Mouse (Mus musculus): Measurements from ENCODE around the gene Stx6. TPM values are rescaled to one million over a fixed set of nuclear protein-coding genes. Genes with fewer than 3 reads are reported as not detected.

Stx6 gene
- polyA plus RNA-seq, 1 experiment, result 32.4 TPM

- WGBS, result 14% methylated on average over 29 of the region's 29 CpGs
- H3K36me3 ChIP-seq (ENCODE audit: control insufficient read depth, insufficient read depth, low read length), result no peaks in the 10 kb centered on the region
- peak overlapping the region; percentile 55 for H3K4me3 ChIP-seq (ENCODE audit: low read depth, low read length)
- 0 out of 2 replicates have a peak, but pooled peaks cover 2% of the 10 kb centered on the region for H3K4me1 ChIP-seq (ENCODE audit: control insufficient read depth, insufficient read depth, insufficient read length, low read length)
- peaks cover 25% of the 10 kb centered on the region for H3K27me3 ChIP-seq (ENCODE audit: control insufficient read depth, insufficient read depth, low read length)
- H3K27ac ChIP-seq (ENCODE audit: insufficient read depth, low read depth, low read length), result 0 out of 2 replicates have a peak overlapping the region, but pooled peaks have one; percentile 2
- no peak for TF ChIP-seq POLR2A (IDR thresholded peaks at IDR 0.05; ENCODE audit: low read depth, low read length)
- TF ChIP-seq CTCF (IDR thresholded peaks at IDR 0.05; ENCODE audit: extremely low read depth, insufficient read length, insufficient replicate concordance, low read depth, low read length), result no peak
Observed at GRCm38 (mm10) chr1:155244771-155245211, 86.3 kb downstream of the Stx6 start.

- Histone ChIP-seq H3K27ac (ENCODE audit: insufficient read depth, low read depth, low read length) (no peak overlapping the region), H3K4me1 (ENCODE audit: control insufficient read depth, insufficient read depth, insufficient read length, low read length) (0 out of 2 replicates have a peak, but pooled peaks cover 2% of the 10 kb centered on the region), H3K36me3 (ENCODE audit: control insufficient read depth, insufficient read depth, low read length) (no peaks in the 10 kb centered on the region), H3K4me3 (ENCODE audit: low read depth, low read length) (no peak overlapping the region), H3K27me3 (ENCODE audit: control insufficient read depth, insufficient read depth, low read length) (peaks cover 25% of the 10 kb centered on the region)
- WGBS, result 76% methylated on average over 7 of the region's 7 CpGs
- TF ChIP-seq CTCF (IDR thresholded peaks at IDR 0.05; ENCODE audit: extremely low read depth, insufficient read length, insufficient replicate concordance, low read depth, low read length), result no peak
- TF ChIP-seq POLR2A (IDR thresholded peaks at IDR 0.05; ENCODE audit: low read depth, low read length), result no peak
Observed at GRCm38 (mm10) chr1:155245516-155245915, 87.0 kb downstream of the Stx6 start.

GRCm38 (mm10) chr1:155247441-155247840 is 88.9 kb downstream of the Stx6 start:
- TF ChIP-seq CTCF (IDR thresholded peaks at IDR 0.05; ENCODE audit: extremely low read depth, insufficient read length, insufficient replicate concordance, low read depth, low read length), result no peak
- Histone ChIP-seq H3K4me1 (ENCODE audit: control insufficient read depth, insufficient read depth, insufficient read length, low read length) (peaks cover 3% of the 10 kb centered on the region; the same call in 1 of the 2 replicates), H3K27me3 (ENCODE audit: control insufficient read depth, insufficient read depth, low read length) (peaks cover 25% of the 10 kb centered on the region), H3K4me3 (ENCODE audit: low read depth, low read length) (no peak overlapping the region), H3K36me3 (ENCODE audit: control insufficient read depth, insufficient read depth, low read length) (no peaks in the 10 kb centered on the region), H3K27ac (ENCODE audit: insufficient read depth, low read depth, low read length) (no peak overlapping the region)
- 25% methylated on average over 5 of the region's 5 CpGs for WGBS

- Histone ChIP-seq H3K27me3 (ENCODE audit: control insufficient read depth, insufficient read depth, low read length) (peaks cover 24% of the 10 kb centered on the region), H3K4me3 (ENCODE audit: low read depth, low read length) (no peak overlapping the region), H3K4me1 (ENCODE audit: control insufficient read depth, insufficient read depth, insufficient read length, low read length) (peaks cover 6% of the 10 kb centered on the region; the same call in 1 of the 2 replicates), H3K36me3 (ENCODE audit: control insufficient read depth, insufficient read depth, low read length) (no peaks in the 10 kb centered on the region), H3K27ac (ENCODE audit: insufficient read depth, low read depth, low read length) (no peak overlapping the region)
- TF ChIP-seq POLR2A (IDR thresholded peaks at IDR 0.05; ENCODE audit: low read depth, low read length), result no peak
- 50% methylated on average over 5 of the region's 5 CpGs for whole genome bisulfite sequencing
Observed at GRCm38 (mm10) chr1:155248041-155248440, 89.5 kb downstream of the Stx6 start.

DNA sequence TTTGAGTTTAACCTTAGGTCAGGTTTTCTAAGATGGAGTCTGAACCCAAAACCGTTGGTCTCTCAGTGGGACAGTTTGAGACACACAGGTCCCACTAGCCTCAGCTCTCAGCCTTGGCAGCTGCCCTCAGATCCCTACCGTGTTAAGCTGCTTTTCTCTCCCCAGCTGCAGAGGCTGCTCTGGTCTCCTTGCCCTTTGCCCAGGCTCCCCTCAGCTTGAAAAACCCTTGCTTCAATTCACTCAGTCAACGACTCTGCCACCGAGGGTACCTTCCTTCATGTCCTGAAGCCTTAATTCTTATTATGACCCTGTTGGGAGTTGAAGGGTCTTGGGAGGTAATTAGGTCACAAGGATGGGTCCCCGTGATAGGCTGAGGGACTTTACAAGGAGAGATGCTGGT is 91.4 kb downstream of the Stx6 start:
- Histone ChIP-seq H3K36me3 (ENCODE audit: control insufficient read depth, insufficient read depth, low read length) (no peaks in the 10 kb centered on the region), H3K4me1 (ENCODE audit: control insufficient read depth, insufficient read depth, insufficient read length, low read length) (peaks cover 4% of the 10 kb centered on the region; the same call in 1 of the 2 replicates), H3K4me3 (ENCODE audit: low read depth, low read length) (no peak overlapping the region), H3K27ac (ENCODE audit: insufficient read depth, low read depth, low read length) (no peak overlapping the region), H3K27me3 (ENCODE audit: control insufficient read depth, insufficient read depth, low read length) (peaks cover 10% of the 10 kb centered on the region; the same call in 1 of the 2 replicates)
- 36% methylated on average over 5 of the region's 5 CpGs for WGBS
- TF ChIP-seq CTCF (IDR thresholded peaks at IDR 0.05; ENCODE audit: extremely low read depth, insufficient read length, insufficient replicate concordance, low read depth, low read length) (no peak), POLR2A (IDR thresholded peaks at IDR 0.05; ENCODE audit: low read depth, low read length) (no peak)

GRCm38 (mm10) chr1:155250531-155251135 is 92.1 kb downstream of the Stx6 start:
- no peak overlapping the region for H3K4me3 ChIP-seq (ENCODE audit: low read depth, low read length)

DNA sequence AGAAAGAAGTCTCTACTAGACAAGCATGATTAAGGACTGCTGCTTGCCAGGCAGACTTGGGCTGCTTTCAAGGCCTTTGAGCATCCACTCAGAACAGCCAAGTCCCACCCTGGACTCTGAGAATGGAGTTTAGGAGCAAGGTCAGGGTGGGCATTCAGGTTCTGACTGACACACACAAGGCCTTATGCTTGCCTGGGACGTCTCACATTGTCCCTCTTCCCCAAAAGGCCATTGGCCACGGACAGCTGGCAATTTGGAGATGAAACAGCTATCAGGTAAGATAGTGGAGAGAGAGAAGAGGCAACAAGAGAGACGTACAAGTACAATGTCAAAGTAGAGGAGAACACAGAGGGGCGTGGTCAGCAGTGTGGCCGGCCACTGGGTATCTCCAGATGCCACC is 93.1 kb downstream of the Stx6 start:
- WGBS, result 58% methylated on average over 5 of the region's 5 CpGs
- H3K4me1 ChIP-seq (ENCODE audit: control insufficient read depth, insufficient read depth, insufficient read length, low read length), result peaks cover 4% of the 10 kb centered on the region; the same call in 1 of the 2 replicates
- H3K4me3 ChIP-seq (ENCODE audit: low read depth, low read length), result no peak overlapping the region
- 0 out of 2 replicates have a peak, but pooled peaks cover 6% of the 10 kb centered on the region for H3K27me3 ChIP-seq (ENCODE audit: control insufficient read depth, insufficient read depth, low read length)
- no peak overlapping the region for H3K27ac ChIP-seq (ENCODE audit: insufficient read depth, low read depth, low read length)
- H3K36me3 ChIP-seq (ENCODE audit: control insufficient read depth, insufficient read depth, low read length), result no peaks in the 10 kb centered on the region
- TF ChIP-seq CTCF (IDR thresholded peaks at IDR 0.05; ENCODE audit: extremely low read depth, insufficient read length, insufficient replicate concordance, low read depth, low read length), result no peak
- TF ChIP-seq POLR2A (IDR thresholded peaks at IDR 0.05; ENCODE audit: low read depth, low read length), result no peak

More at GRCm38 (mm10) chr1:155250531-155251135, 92.1 kb downstream of the Stx6 start:
- 51% methylated on average over 4 of the region's 4 CpGs for WGBS
- no peak overlapping the region for H3K27ac ChIP-seq (ENCODE audit: insufficient read depth, low read depth, low read length)
- peaks cover 4% of the 10 kb centered on the region; the same call in 1 of the 2 replicates for H3K4me1 ChIP-seq (ENCODE audit: control insufficient read depth, insufficient read depth, insufficient read length, low read length)
- H3K36me3 ChIP-seq (ENCODE audit: control insufficient read depth, insufficient read depth, low read length), result no peaks in the 10 kb centered on the region
- H3K27me3 ChIP-seq (ENCODE audit: control insufficient read depth, insufficient read depth, low read length), result peaks cover 6% of the 10 kb centered on the region; the same call in 1 of the 2 replicates
- TF ChIP-seq CTCF (IDR thresholded peaks at IDR 0.05; ENCODE audit: extremely low read depth, insufficient read length, insufficient replicate concordance, low read depth, low read length) (no peak), POLR2A (IDR thresholded peaks at IDR 0.05; ENCODE audit: low read depth, low read length) (no peak)
